Mouse (Mus musculus) liver, embryonic 14.5 days (tissue): ENCODE data around the gene Max.

Experiments used
- CTCF ChIP-seq: IDR thresholded peaks from 2 replicates; pipeline ENCODE4 v1.5.1; 2016; ENCODE audit warnings: antibody characterized with exemption, low read depth, control low read depth
- EP300 ChIP-seq: IDR thresholded peaks from 2 replicates; pipeline ENCODE4 v1.6.1; 2016; ENCODE audit warnings: antibody characterized with exemption, low read depth

GRCm38 (mm10) chr12:76892910-76893695, 68.9 kb downstream of the Max start:
- TF ChIP-seq CTCF (no peak), EP300 (no peak)
